Mouse (Mus musculus) right cerebral cortex, postnatal 14 days (tissue): ENCODE data around the gene Gm20918.
"Not testable (repeated sequence)": the region's sequence is repeated elsewhere in the genome, so short reads cannot be mapped to it uniquely, and the experiment has no call there.

ENCODE experiments used
- DNase-seq: peaks from one replicate; pipeline ENCODE4 v3.0.0; 2022

Gm20918 gene

GRCm38 (mm10) chrY:5043637-5044036 is at the start of gene Gm20918:
Gm20918 (plus strand) TSS chrY:5043937.
- not testable (repeated sequence) for DNase-seq
